In genomic region chr1:24286360-24286759, GRCm38 (mm10) we compare ENCODE assay signal across 16 mouse cellular contexts.
A peak's percentile ranks its signal among the peaks of the same experiment; 100 is the strongest.
DNase-seq lines count a peak whose midpoint lies in the region; ATAC-seq lines count a peak whose summit lies in the region.
"Had no signal": no experiment of that assay in that cellular context is flagged by ENCODE, and none has a peak within 500 bp of the region (broad histone marks: within the 10 kb centered on the region; RNA-seq: fewer than 3 reads in every experiment).

No protein-coding gene starts in this region.

- no peaks in the 10 kb centered on the region for H3K9me3 ChIP-seq in limb, embryonic 13.5 days
- H3K9me3 ChIP-seq in forebrain, embryonic 11.5 days (ENCODE audit: control insufficient read depth, low read length) = no peaks in the 10 kb centered on the region
- H3K9me3 ChIP-seq: embryonic facial prominence, embryonic 12.5 days; forebrain, embryonic 12.5 days had no signal

- peaks cover 18% of the 10 kb centered on the region for H3K4me1 ChIP-seq in limb, embryonic 13.5 days
- no peaks in the 10 kb centered on the region for H3K4me1 ChIP-seq in forebrain, embryonic 11.5 days (replicated peaks; ENCODE audit: control insufficient read depth, insufficient read depth, low read length)
- H3K4me1 ChIP-seq: forebrain, embryonic 12.5 days; megakaryocyte, embryonic 14.5 days had no signal

- H3K36me3 ChIP-seq in limb, embryonic 13.5 days = no peaks in the 10 kb centered on the region
- H3K36me3 ChIP-seq in forebrain, embryonic 11.5 days (ENCODE audit: control insufficient read depth, insufficient read depth, low read length) = no peaks in the 10 kb centered on the region
- H3K36me3 ChIP-seq: embryonic facial prominence, embryonic 12.5 days; forebrain, embryonic 12.5 days had no signal

- 7% methylated on average over 6 of the region's 6 CpGs for WGBS in limb, embryonic 13.5 days
- WGBS in forebrain, embryonic 11.5 days = 71% methylated on average over 6 of the region's 6 CpGs

- H3K4me2 ChIP-seq in limb, embryonic 13.5 days (replicated peaks) = no peak overlapping the region
- H3K4me2 ChIP-seq in forebrain, embryonic 11.5 days (ENCODE audit: low read depth, low read length, severe bottlenecking) = no peak overlapping the region
- H3K4me2 ChIP-seq: embryonic facial prominence, embryonic 12.5 days; forebrain, embryonic 12.5 days had no signal

- no peak overlapping the region for H3K27ac ChIP-seq in limb, embryonic 13.5 days
- H3K27ac ChIP-seq in forebrain, embryonic 11.5 days (ENCODE audit: low read depth, low read length) = no peak overlapping the region
- H3K27ac ChIP-seq: embryonic facial prominence, embryonic 12.5 days; forebrain, embryonic 12.5 days; heart, adult 2 months; liver, embryonic 14.5 days had no signal

- peak; percentile 72 for ATAC-seq in limb, embryonic 13.5 days (ENCODE audit: low FRiP score, low read depth)
- ATAC-seq in forebrain, embryonic 11.5 days (replicated peaks; ENCODE audit: low FRiP score) = no peak

- H3K27me3 ChIP-seq in limb, embryonic 13.5 days = no peaks in the 10 kb centered on the region
- H3K27me3 ChIP-seq in forebrain, embryonic 11.5 days (ENCODE audit: control insufficient read depth, insufficient read depth, low read length) = no peaks in the 10 kb centered on the region
- H3K27me3 ChIP-seq: embryonic facial prominence, embryonic 12.5 days; forebrain, embryonic 12.5 days; megakaryocyte, embryonic 14.5 days had no signal

- DNase-seq in kidney, postnatal 4 days = peak; percentile 12 to 20
- DNase-seq in kidney, postnatal 14 days = no peak
- peak; percentile 52 for DNase-seq in hindlimb bud, embryonic 11.5 days (ENCODE audit: extremely low spot score, low read depth, low spot score)
- DNase-seq in natural killer cell, adult 2 months (ENCODE audit: low spot score in 2 of 2) = no peak
- DNase-seq in forebrain, embryonic 11.5 days (ENCODE audit: low spot score) = no peak
- no peak for DNase-seq in thymus, postnatal 36 days
- DNase-seq: adrenal gland, postnatal 14 days; cerebellum, adult 9-11 months; heart, adult 2 months; kidney, adult 9 months; lung, postnatal 10 days had no signal

- no peak overlapping the region for H3K4me3 ChIP-seq in limb, embryonic 13.5 days
- no peak overlapping the region for H3K4me3 ChIP-seq in forebrain, embryonic 11.5 days (ENCODE audit: low read depth, low read length)
- H3K4me3 ChIP-seq: embryonic facial prominence, embryonic 12.5 days; forebrain, embryonic 12.5 days; heart, adult 2 months; megakaryocyte, embryonic 14.5 days had no signal

- H3K9ac ChIP-seq in limb, embryonic 13.5 days = no peak overlapping the region
- H3K9ac ChIP-seq in forebrain, embryonic 11.5 days (ENCODE audit: low read length) = no peak overlapping the region
- H3K9ac ChIP-seq: embryonic facial prominence, embryonic 12.5 days; forebrain, embryonic 12.5 days; liver, embryonic 14.5 days had no signal

Comparison
In these comparisons a context has a peak if more than half of its experiments do, and no peak if none do; other contexts are left out.
1. DNase-seq: peak in kidney, postnatal 4 days (2 of 2) and hindlimb bud, embryonic 11.5 days (single experiment); none in kidney, postnatal 14 days (single experiment), natural killer cell, adult 2 months (0 of 2), forebrain, embryonic 11.5 days (single experiment) and thymus, postnatal 36 days (0 of 2).